Mouse (Mus musculus): ENCODE data around the gene Gnmt. TPM values are rescaled to one million over a fixed set of nuclear protein-coding genes. Genes with fewer than 3 reads are reported as not detected.
A peak's percentile ranks its signal among the peaks of the same experiment; 100 is the strongest.

Gnmt gene
- total RNA-seq, 2 experiments from 2014 or later = 0.90 to 1.2 TPM

DNA sequence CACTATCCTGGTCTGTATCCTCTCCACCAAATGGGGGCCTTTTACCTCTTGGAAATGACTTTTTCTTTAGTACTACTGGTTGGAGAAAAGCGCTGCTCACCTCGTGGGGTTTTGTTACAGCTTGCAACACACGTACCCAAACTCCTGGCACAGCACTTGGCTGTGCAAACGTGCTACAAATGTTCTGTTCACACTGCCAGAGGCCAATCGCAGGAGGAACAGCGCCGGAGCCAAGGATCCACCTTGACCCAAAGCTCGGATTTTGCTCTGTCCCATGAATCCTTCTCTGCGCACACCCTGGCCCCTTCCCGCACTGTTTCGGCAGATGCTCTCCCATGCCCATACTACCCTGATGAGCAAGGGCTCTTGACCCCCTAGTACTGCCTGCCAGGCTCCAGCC lies 472 bp downstream of the Gnmt start:
- Histone ChIP-seq H3K27ac (no peak overlapping the region), H3K4me3 (no peak overlapping the region)
- no peak for DNase-seq (ENCODE audit: low spot score in 2 of 2)
- TF ChIP-seq CTCF (conservative IDR thresholded peaks at IDR 0.05) = no peak

DNA sequence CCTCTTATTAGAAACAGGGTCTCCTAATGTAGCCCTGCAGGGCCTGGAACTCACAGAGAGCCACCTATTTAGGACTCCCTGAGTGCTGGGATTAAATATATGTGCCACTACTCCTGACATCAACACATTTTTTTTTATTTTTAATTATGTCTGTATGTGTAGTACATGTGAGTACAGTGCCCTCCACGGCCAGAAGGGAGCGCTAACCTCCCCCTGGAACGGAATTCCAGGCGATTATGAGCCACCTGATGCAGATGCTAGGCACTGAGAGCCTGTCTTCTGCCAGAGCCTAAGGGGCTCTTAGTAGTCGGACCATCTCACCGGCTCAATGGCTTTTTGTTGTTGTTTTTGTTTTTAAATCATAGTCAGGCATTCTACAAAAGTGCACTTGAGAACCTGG lies 947 bp downstream of the Gnmt start:
- DNase-seq (ENCODE audit: low spot score in 2 of 2) = no peak
- H3K4me3 ChIP-seq = no peak overlapping the region
- H3K27ac ChIP-seq = no peak overlapping the region
- peak; percentile 70 for TF ChIP-seq CTCF (conservative IDR thresholded peaks at IDR 0.05)

DNA sequence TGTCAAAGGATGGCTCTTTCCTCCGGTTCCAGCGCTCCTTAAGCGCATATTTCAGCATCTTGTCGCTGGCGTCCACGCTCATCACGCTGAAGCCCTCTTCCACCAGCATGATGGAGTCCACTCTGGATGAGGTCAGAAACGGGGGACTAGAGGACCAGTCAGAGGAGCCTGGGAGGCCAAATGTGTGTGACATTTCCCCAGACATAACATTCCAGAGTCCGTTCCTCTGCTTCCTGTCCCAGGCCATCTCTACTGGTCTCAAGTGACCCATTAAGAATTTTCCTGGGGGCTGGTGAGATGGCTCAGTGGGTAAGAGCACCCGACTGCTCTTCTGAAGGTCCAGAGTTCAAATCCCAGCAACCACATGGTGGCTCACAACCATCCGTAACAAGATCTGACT lies 1.7 kb downstream of the Gnmt start:
- no peak for TF ChIP-seq CTCF (conservative IDR thresholded peaks at IDR 0.05)
- no peak for DNase-seq (ENCODE audit: low spot score in 2 of 2)
- Histone ChIP-seq H3K4me3 (no peak overlapping the region), H3K27ac (no peak overlapping the region)

DNA sequence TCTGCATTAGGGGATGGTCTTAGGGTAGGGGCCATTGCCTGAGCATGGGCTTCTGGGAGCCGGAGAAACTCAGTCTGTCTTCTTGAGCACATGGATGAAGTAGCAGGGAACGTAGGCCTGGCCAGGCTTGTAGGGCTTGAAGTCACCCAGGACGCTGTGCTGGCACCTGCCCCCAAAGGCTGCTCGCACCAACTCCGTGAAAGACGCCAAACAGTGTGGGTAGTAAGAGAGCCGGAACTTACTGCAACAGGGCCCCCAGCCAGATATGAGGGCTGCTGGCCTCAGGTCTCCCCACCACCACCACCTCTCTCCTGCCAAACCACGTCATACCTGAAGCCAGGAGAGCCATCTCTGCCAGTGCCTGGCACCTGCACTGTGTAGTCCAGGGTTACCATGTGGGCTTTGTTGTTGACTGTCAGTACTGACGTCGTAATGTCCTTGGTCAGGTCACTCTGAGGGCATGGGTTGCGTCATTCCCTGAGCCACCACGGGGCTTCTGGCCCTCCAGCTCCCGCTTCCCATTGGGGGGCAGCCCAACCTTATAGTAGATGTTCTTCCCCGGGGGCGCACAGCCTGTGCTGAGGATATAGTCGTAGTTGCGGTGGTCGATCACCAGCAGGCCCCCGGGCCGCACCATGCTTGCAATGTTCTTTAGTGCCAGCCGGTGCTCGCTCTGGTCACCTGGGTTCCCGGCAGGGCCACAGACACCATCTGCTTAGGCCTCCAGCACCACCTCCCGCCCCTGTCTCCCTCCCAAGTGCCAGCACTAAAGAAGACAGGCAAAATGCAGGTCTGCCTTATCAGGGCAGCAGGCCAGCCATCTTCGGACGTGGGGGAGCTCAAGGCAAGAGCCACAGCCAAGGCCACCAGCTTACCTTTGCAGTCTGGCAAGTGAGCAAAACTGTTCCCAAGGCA lies 3.0 kb downstream of the Gnmt start:
- Histone ChIP-seq H3K4me3 (no peak overlapping the region), H3K27ac (no peak overlapping the region)
- TF ChIP-seq CTCF (conservative IDR thresholded peaks at IDR 0.05) = no peak; the same call in 1 of the 2 replicates
- no peak for DNase-seq (ENCODE audit: low spot score in 2 of 2)

DNA sequence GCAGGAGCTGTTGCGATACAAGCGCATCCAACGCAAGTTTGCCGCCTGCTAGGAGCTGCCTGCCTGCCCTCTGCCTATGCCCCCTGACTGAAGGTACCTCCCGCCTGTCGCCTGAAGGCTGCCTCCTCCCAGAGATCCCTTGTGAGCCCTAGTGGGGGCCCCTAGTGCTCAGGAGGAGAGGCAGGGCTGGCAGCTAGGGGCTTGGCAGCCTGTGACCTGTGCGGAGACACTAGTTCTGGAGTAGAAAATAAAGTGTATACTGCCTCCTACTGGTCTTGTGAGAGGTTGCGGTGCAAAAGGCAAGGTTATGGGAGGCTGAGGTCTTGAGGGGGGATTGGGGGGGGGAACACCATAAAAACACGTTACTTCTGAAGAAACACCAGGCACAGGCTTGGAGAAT lies 3.7 kb downstream of the Gnmt start:
- no peak for DNase-seq (ENCODE audit: low spot score in 2 of 2)
- H3K27ac ChIP-seq = no peak overlapping the region
- TF ChIP-seq CTCF (conservative IDR thresholded peaks at IDR 0.05) = peak; percentile 71
- H3K4me3 ChIP-seq = no peak overlapping the region

DNA sequence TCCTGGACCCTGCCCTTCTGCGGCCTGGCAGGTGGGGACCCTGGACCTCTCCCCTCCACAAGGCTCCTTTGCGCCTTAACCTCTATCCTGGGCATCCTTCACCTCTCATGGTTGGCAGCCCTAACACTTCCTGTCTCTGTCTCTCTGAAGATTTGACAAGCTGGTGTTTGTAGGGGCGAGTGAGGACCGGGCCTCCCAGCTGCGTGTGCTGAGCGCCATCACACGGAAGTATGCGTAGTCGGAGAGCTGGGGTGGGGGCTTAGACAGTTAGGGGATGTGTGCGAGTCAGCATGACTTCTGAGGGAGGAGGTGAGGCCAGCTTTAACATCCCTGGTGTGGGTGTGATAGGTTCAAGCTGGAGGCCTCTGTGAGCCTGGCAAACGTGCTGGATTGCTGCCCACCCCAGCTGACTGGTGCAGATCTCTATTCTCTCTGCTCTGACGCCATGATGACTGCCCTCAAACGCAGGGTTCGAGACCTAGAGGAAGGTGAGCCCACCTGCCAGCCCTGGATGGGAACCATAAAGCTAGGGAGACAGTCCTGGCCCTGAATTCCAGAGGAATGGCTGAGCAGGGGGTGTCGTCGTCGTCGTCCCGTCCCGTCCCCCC lies 4.4 kb downstream of the Gnmt start:
- no peak overlapping the region for H3K4me3 ChIP-seq
- no peak for TF ChIP-seq CTCF (conservative IDR thresholded peaks at IDR 0.05)
- no peak for DNase-seq (ENCODE audit: low spot score in 2 of 2)
- no peak overlapping the region for H3K27ac ChIP-seq

DNA sequence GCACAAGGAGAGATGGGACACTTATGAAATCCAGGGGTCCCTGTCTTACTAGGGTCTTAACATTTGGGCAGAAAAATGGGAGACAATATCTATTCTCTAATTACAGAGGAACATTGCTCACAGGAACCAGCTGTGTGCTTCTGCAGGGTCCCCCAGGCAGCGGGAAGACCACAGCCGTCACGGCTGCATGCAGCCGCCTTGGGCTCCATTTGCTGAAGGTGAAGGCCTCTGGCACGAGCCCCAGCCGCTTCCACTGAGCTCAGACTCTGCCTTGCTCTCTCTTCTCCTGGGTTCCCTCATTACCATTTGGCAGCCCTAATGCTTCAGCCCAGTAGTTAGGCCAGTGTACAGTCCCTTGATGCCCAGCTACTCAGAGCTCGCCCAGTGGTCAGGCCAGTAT lies 7.9 kb downstream of the Gnmt start:
- H3K27ac ChIP-seq = no peak overlapping the region
- TF ChIP-seq CTCF (conservative IDR thresholded peaks at IDR 0.05) = no peak
- no peak overlapping the region for H3K4me3 ChIP-seq
- DNase-seq (ENCODE audit: low spot score in 2 of 2) = no peak

DNA sequence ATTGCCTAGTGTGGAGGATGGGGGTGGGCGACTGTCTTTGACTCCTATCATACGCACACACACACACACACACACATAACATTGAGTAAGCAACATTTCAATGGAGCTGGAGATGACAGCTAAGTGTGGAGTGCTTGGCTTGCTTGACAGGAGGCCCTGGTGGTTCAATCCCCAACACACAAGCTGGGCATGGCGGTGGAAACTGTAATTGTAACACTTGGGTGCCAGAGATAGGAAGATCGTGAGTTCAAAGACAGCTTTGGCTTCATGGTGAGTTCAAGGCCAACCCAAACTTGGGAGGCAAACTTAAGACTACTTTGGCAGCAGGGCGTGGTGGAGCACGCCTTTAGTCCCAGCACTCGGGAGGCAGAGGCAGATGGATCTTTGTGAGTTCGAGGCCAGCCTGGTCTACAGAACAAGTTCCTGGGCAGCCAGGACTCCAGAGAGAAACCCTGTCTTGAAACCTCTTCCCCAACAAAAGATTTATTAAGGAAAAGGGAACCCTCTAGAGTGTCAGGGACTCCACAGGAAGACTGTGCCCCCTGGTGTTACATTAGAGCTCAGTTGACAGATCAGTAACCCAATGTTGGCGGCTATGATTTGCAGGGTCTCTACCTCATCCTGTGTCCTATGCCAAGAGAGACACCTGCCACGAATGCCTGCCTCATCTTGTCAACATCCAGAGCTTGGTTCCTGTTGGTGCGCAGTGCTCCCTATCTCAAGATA lies 14.0 kb downstream of the Gnmt start:
- DNase-seq (ENCODE audit: low spot score in 2 of 2) = no peak
- no peak overlapping the region for H3K27ac ChIP-seq
- peak; percentile 74 for TF ChIP-seq CTCF (conservative IDR thresholded peaks at IDR 0.05)
- H3K4me3 ChIP-seq = no peak overlapping the region

DNA sequence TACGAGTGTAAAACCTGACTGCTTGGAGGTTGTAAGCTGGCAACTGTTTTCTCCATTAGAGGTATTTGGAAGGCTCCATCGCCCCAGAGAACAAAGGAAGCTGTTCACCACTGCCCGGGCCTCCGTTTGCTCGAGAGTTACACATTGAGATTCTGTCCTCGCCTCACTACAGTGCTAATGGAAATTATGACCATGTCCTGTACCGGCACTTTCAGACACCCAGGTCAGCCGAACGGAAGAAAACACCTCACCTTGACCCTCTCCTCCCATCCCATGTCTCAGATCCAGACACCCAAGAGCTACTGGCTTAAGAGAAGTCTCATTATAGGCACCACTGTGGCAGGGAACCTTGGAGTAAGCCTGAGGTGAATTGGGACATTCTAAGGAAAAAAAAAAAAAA lies 15.1 kb downstream of the Gnmt start:
- Histone ChIP-seq H3K27ac (no peak overlapping the region), H3K4me3 (no peak overlapping the region)
- TF ChIP-seq CTCF (conservative IDR thresholded peaks at IDR 0.05) = no peak
- no peak for DNase-seq (ENCODE audit: low spot score in 2 of 2)

DNA sequence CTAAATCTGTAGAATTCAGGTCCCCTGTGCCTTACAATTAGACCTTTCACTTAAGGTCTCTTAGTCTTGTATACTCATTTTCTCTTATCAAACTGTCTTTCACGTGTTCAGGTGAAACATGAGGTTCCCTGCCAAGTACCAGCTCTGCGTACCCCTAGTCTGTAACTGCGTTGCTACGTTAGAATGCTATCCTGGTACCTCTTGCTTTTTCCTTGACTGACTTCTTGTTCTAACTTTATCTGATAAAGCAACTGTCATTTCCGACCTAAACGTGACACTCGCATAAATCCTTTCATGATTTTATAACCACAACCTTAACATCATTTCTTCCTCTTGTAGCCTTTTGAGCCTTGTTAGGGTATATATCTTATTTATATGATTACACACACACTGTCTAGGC lies 16.5 kb downstream of the Gnmt start:
- TF ChIP-seq CTCF (conservative IDR thresholded peaks at IDR 0.05) = no peak
- Histone ChIP-seq H3K4me3 (peak overlapping the region; percentile 85), H3K27ac (peak overlapping the region; percentile 86; the same call in 1 of the 2 replicates)
- DNase-seq (ENCODE audit: low spot score in 2 of 2) = no peak

DNA sequence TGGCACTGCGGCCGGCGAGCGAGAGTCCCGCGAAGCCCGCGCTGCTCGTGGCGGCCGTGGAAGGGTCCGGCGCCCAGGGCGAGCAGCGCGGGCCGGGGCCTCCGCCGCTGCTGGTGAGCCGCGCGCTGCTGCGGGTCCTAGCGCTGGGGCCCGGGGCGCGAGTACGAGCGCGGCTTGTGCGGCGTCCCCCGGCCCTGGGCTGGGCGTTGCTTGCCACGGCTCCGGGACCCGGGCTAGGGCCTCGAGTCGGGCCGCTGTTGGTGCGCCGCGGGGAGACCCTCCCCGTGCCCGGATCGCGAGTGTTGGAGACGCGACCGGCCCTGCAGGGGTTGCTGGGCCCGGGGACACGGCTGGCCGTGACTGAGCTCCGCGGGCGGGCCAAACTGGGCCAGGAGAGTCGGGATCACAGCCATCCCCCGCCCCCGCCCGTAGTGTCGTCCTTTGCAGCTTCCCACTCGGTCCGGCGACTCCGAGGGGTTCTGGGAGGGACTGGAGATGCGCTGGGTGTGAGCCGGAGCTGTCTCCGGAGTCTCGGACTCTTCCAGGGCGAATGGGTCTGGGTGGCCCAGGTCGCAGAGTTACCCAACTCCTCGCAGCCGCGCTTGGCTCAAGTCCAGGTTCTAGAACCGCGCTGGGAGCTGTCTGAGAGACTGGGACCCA lies 17.2 kb downstream of the Gnmt start:
- H3K27ac ChIP-seq = peak overlapping the region; percentile 86
- TF ChIP-seq CTCF (conservative IDR thresholded peaks at IDR 0.05) = no peak
- DNase-seq (ENCODE audit: low spot score in 2 of 2) = no peak
- H3K4me3 ChIP-seq = peak overlapping the region; percentile 85

DNA sequence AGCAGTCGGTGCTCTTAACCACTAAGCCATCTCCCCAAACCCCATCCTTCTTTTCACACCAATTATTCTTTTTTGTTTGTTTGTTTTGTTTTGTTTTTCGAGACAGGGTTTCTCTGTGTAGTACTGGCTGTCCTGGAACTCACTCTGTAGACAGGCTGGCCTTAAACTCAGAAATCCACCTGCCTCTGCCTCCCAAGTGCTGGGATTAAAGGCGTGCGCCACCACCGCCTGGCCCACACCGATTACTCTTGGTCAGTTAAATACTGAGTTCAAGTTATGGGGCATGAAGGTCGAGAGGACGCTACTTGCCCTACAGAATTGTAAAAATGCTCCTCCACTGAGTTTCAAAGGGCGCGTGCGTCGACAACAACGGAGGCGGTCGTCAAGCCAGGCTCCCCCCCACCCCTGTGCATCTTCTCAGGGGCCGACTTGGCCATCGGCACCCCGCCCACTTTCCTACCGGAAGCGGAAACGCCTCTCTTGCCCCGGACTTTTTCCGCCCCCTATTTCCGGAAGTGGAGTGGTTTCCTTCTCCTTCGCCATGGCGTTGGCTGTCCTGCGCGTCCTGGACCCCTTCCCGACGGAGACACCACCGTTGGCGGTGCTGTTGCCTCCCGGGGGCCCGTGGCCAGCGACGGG lies 17.9 kb downstream of the Gnmt start, which contains the start of gene Pex6:
Gene Pex6 (plus strand): TSS at position 505 of the 639 bp plus-strand sequence.
- TF ChIP-seq CTCF (conservative IDR thresholded peaks at IDR 0.05) = no peak
- DNase-seq (ENCODE audit: low spot score in 2 of 2) = peak; percentile 93 to 94
- Histone ChIP-seq H3K27ac (peak within 1 kb of the TSS; percentile 86), H3K4me3 (peak within 1 kb of the TSS; percentile 85)

Measured in layer of hippocampus, adult 2 months (tissue).